8 mouse cellular contexts compared by ENCODE assay signal in genomic region chr13:103977844-103978243, GRCm38 (mm10). TPM values are rescaled to one million over a fixed set of nuclear protein-coding genes. Genes with fewer than 3 reads are reported as not detected.
DNase-seq lines count a peak whose midpoint lies in the region; ATAC-seq and TF ChIP-seq lines count a peak whose summit lies in the region.

No protein-coding gene starts in this region.

- peak overlapping the region; percentile 88 for H3K27ac ChIP-seq in heart, embryonic 12.5 days (ENCODE audit: poor library complexity, severe bottlenecking)
- H3K27ac ChIP-seq in hindbrain, embryonic 13.5 days = no peak overlapping the region
- H3K27ac ChIP-seq in forebrain, postnatal 0 days (ENCODE audit: low read depth, low read length) = no peak overlapping the region

- no peak overlapping the region for H3K9ac ChIP-seq in heart, embryonic 12.5 days
- no peak overlapping the region for H3K9ac ChIP-seq in hindbrain, embryonic 13.5 days
- no peak overlapping the region for H3K9ac ChIP-seq in forebrain, postnatal 0 days

- no peak overlapping the region for H3K4me3 ChIP-seq in heart, embryonic 12.5 days
- H3K4me3 ChIP-seq in hindbrain, embryonic 13.5 days = no peak overlapping the region
- H3K4me3 ChIP-seq in forebrain, postnatal 0 days (ENCODE audit: low read depth, low read length) = no peak overlapping the region

- H3K9me3 ChIP-seq in heart, embryonic 12.5 days (replicated peaks) = peaks cover 8% of the 10 kb centered on the region; the same call in 1 of the 2 replicates
- H3K9me3 ChIP-seq in hindbrain, embryonic 13.5 days = peaks cover 3% of the 10 kb centered on the region; the same call in 1 of the 2 replicates
- no peaks in the 10 kb centered on the region for H3K9me3 ChIP-seq in forebrain, postnatal 0 days (ENCODE audit: low read length)

- no peak for DNase-seq in heart, postnatal 4 days
- peak; percentile 23 for DNase-seq in adrenal gland, adult 8-10 months
- peak; percentile 52 for DNase-seq in kidney, adult 18-20 months
- DNase-seq in lung, postnatal 10 days = peak; percentile 37
- DNase-seq in forebrain, postnatal 0 days = no peak
- DNase-seq in thymus, postnatal 10 days (ENCODE audit: low spot score in 2 of 2) = no peak

- no peaks in the 10 kb centered on the region for H3K36me3 ChIP-seq in heart, embryonic 12.5 days
- no peaks in the 10 kb centered on the region for H3K36me3 ChIP-seq in hindbrain, embryonic 13.5 days
- H3K36me3 ChIP-seq in forebrain, postnatal 0 days (ENCODE audit: insufficient read depth) = no peaks in the 10 kb centered on the region

- 55% methylated on average over 6 of the region's 6 CpGs for WGBS in heart, embryonic 12.5 days
- 82% methylated on average over 6 of the region's 6 CpGs for WGBS in hindbrain, embryonic 13.5 days
- 80% methylated on average over 6 of the region's 6 CpGs for WGBS in forebrain, postnatal 0 days

- no peaks in the 10 kb centered on the region for H3K27me3 ChIP-seq in heart, embryonic 12.5 days (replicated peaks)
- no peaks in the 10 kb centered on the region for H3K27me3 ChIP-seq in hindbrain, embryonic 13.5 days
- H3K27me3 ChIP-seq in forebrain, postnatal 0 days (ENCODE audit: insufficient read depth, low read length) = no peaks in the 10 kb centered on the region

- ATAC-seq in heart, embryonic 12.5 days (ENCODE audit: insufficient number of reproducible peaks, low FRiP score) = no peak
- ATAC-seq in hindbrain, embryonic 13.5 days (ENCODE audit: low FRiP score) = no peak
- ATAC-seq in forebrain, postnatal 0 days = no peak

- no peak for TF ChIP-seq CTCF in forebrain, postnatal 0 days (IDR thresholded peaks at IDR 0.05; ENCODE audit: low read depth)

- H3K4me1 ChIP-seq in heart, embryonic 12.5 days (replicated peaks) = peaks cover 23% of the 10 kb centered on the region
- H3K4me1 ChIP-seq in hindbrain, embryonic 13.5 days (replicated peaks) = no peaks in the 10 kb centered on the region
- H3K4me1 ChIP-seq in forebrain, postnatal 0 days (ENCODE audit: insufficient read depth) = no peaks in the 10 kb centered on the region

- H3K4me2 ChIP-seq in heart, embryonic 12.5 days = no peak overlapping the region
- H3K4me2 ChIP-seq in hindbrain, embryonic 13.5 days = no peak overlapping the region
- H3K4me2 ChIP-seq in forebrain, postnatal 0 days (ENCODE audit: low read depth) = no peak overlapping the region

RNA-seq across cellular contexts. Expression of gene Erbin, which starts 57.5 kb away (rescaled TPM):
- 18.3 and 21.4 TPM in 2 replicates for polyA plus RNA-seq in heart, embryonic 12.5 days (2016; fragmentation: Nextera tagmentation; extraction: Ambion mirVana)
- 10 to 100 TPM; 82.6 to 85.9 TPM for total RNA-seq in heart, postnatal 4 days (2021)
- total RNA-seq in adrenal gland, adult 8-10 months (2022) = 100 to 1,000 TPM in 2 of 4 experiments, 10 to 100 TPM in 2; 88.7 to 123 (median 108) TPM
- 10.6 and 11.2 TPM in 2 replicates for polyA plus RNA-seq in hindbrain, embryonic 13.5 days (2015; fragmentation: Nextera tagmentation; extraction: Ambion mirVana)
- 33.6 and 51.3 TPM in 2 replicates for total RNA-seq in forebrain, postnatal 0 days (2014; rRNA removed)
- polyA plus RNA-seq in forebrain, postnatal 0 days (2015; fragmentation: Nextera tagmentation; extraction: Ambion mirVana) = 5.1 and 6.0 TPM in 2 replicates

Comparison
In these comparisons a context has a peak if more than half of its experiments do, and no peak if none do; other contexts are left out.
1. DNase-seq: peak in adrenal gland, adult 8-10 months (single experiment), kidney, adult 18-20 months (single experiment) and lung, postnatal 10 days (single experiment); none in heart, postnatal 4 days (single experiment), forebrain, postnatal 0 days (single experiment) and thymus, postnatal 10 days (0 of 2).